Mouse (Mus musculus): ENCODE measurements around the gene Zfp598.

DNA sequence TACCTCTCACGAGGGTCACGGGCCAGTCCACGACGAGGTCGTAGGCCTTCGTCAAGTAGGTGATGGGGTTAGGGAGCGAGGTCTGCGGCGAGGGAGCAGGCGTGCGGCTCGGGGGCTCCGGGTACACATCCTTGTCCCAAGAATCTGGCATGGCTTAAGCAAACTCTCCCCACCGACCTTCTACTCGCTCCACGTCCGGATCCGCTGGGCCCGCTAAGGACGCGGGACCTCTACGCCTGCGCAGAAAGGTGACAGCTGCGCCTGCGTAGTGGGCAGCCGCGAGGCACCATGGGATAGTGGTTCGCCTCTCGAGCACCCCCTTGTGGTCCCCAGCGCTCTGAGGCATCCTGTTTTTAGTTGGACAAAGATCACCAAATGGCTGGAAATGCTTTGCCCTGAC lies 54.7 kb downstream of the Zfp598 start, which contains the start of gene Ndufb10:
- TF ChIP-seq GATA1 (IDR thresholded peaks at IDR 0.05; ENCODE audit: low read length) (no peak), TAL1 (IDR thresholded peaks at IDR 0.05; ENCODE audit: low read length) (no peak)

Data from erythroblast, embryonic 14.5 days (primary cell).